Mouse (Mus musculus) stomach, postnatal 0 days (tissue): ENCODE measurements around the gene Gm21885.

Source experiments
- CTCF ChIP-seq: IDR thresholded peaks from 2 replicates; pipeline ENCODE4 v1.5.1; 2016; ENCODE audit warnings: antibody characterized with exemption, low read depth, mild to moderate bottlenecking, moderate library complexity
- EP300 ChIP-seq: optimal IDR thresholded peaks from 2 replicates; pipeline ENCODE3; 2016; ENCODE audit warnings: antibody characterized with exemption

GRCm38 (mm10) chr11:94265134-94265785, 16.4 kb upstream of the Gm21885 start:
- TF ChIP-seq CTCF = peak; percentile 72
- TF ChIP-seq EP300 = no peak
